Mouse (Mus musculus) liver, embryonic 15.5 days (tissue): ENCODE data around the gene Tmbim1. TPM values are rescaled to one million over a fixed set of nuclear protein-coding genes. Genes with fewer than 3 reads are reported as not detected.

Experiments
- ATAC-seq: fragments of 200-750 bp; cut with Nextera tagmentation; 2 replicates; pipeline ENCODE4 v1.8.0; 2017; ENCODE audit warnings: moderate number of reproducible peaks, mild to moderate bottlenecking, moderate library complexity; ENCODE audit not compliant: insufficient read depth
- H3K27ac ChIP-seq: fragments of 300-500 bp; sonication (generic); replicated peaks from 2 replicates; pipeline ENCODE4 v1.5.1; 2015; ENCODE audit warnings: mild to moderate bottlenecking, inconsistent platforms
- H3K27me3 ChIP-seq: fragments of 300-500 bp; sonication (generic); 2 replicates; pipeline ENCODE4 v1.6.1; 2015; ENCODE audit warnings: mild to moderate bottlenecking, inconsistent platforms
- H3K36me3 ChIP-seq: fragments of 300-500 bp; sonication (generic); replicated peaks from 2 replicates; pipeline ENCODE4 v1.6.1; 2015; ENCODE audit warnings: moderate library complexity, mild to moderate bottlenecking, inconsistent platforms
- H3K4me1 ChIP-seq: fragments of 300-500 bp; sonication (generic); replicated peaks from 2 replicates; pipeline ENCODE4 v1.6.1; 2015; ENCODE audit warnings: inconsistent platforms
- H3K4me2 ChIP-seq: fragments of 300-500 bp; sonication (generic); 2 replicates; pipeline ENCODE4 v1.6.1; 2015; ENCODE audit warnings: moderate library complexity, mild to moderate bottlenecking, inconsistent platforms
- H3K4me3 ChIP-seq: fragments of 300-500 bp; sonication (generic); replicated peaks from 2 replicates; pipeline ENCODE4 v1.5.1; 2015; ENCODE audit warnings: mild to moderate bottlenecking, inconsistent platforms
- H3K9ac ChIP-seq: fragments of 300-500 bp; sonication (generic); 2 replicates; pipeline ENCODE4 v1.6.1; 2015; ENCODE audit warnings: moderate library complexity, mild to moderate bottlenecking, inconsistent platforms
- H3K9me3 ChIP-seq: fragments of 300-500 bp; sonication (generic); replicated peaks from 2 replicates; pipeline ENCODE4 v1.6.1; 2016; ENCODE audit warnings: inconsistent platforms
- WGBS: fragments of 180-500 bp; shearing (Covaris S2); methylation state at CpG from one replicate; pipeline ENCODE4 v1.1.7; 2015; ENCODE audit warnings: mixed read lengths; ENCODE audit not compliant: insufficient replicate concordance; 5-methylcytosine and 5-hydroxymethylcytosine counted together
- polyA plus RNA-seq: library from polyadenylated mRNA; unstranded; fragments of >200 nt; fragmentation: Nextera tagmentation; extraction: Ambion mirVana; gene quantifications from 2 replicates; pipeline ENCODE4 v1.2.1, GENCODE M21; 2015

Tmbim1 gene
- polyA plus RNA-seq, 1 experiment from 2014 or later, result 15.4 TPM

GRCm38 (mm10) chr1:74239618-74240017, 65.8 kb downstream of the Tmbim1 start:
- peaks cover 69% of the 10 kb centered on the region for H3K4me1 ChIP-seq
- 18% methylated on average over 11 of the region's 11 CpGs for WGBS
- no peaks in the 10 kb centered on the region for H3K27me3 ChIP-seq
- H3K36me3 ChIP-seq, result peaks cover 3% of the 10 kb centered on the region; the same call in 1 of the 2 replicates
- H3K9me3 ChIP-seq, result no peaks in the 10 kb centered on the region
- H3K9ac ChIP-seq, result peak overlapping the region; percentile 93
- no peak for ATAC-seq
- peak overlapping the region; percentile 92 for H3K4me3 ChIP-seq
- peak overlapping the region; percentile 96 for H3K27ac ChIP-seq
- H3K4me2 ChIP-seq, result peak overlapping the region; percentile 85

- Histone ChIP-seq H3K27ac (peak overlapping the region; percentile 96), H3K27me3 (no peaks in the 10 kb centered on the region), H3K36me3 (peaks cover 3% of the 10 kb centered on the region; the same call in 1 of the 2 replicates), H3K9ac (peak overlapping the region; percentile 93), H3K4me2 (peak overlapping the region; percentile 85), H3K4me1 (peaks cover 66% of the 10 kb centered on the region), H3K9me3 (no peaks in the 10 kb centered on the region), H3K4me3 (peak overlapping the region; percentile 92)
- ATAC-seq, result peak; percentile 47
- 6% methylated on average over 7 of the region's 7 CpGs for WGBS
These were observed 66.3 kb downstream of the Tmbim1 start for GRCm38 (mm10) chr1:74239162-74239561.

Other genes with a start within 250 kb of the Tmbim1 start
- gene Tns1, start 181.2 kb downstream of the Tmbim1 start, polyA plus RNA-seq, result 20.3 and 21.5 TPM in 2 replicates
- not detected in 2 replicates for gene Rufy4, start 180.1 kb downstream of the Tmbim1 start, polyA plus RNA-seq
- gene Cxcr2, start 151.6 kb downstream of the Tmbim1 start, polyA plus RNA-seq, result 1.6 and 2.2 TPM in 2 replicates
- gene Cxcr1, start 111.0 kb downstream of the Tmbim1 start, polyA plus RNA-seq, result not detected in 2 replicates
- gene Arpc2, start 69.5 kb downstream of the Tmbim1 start, polyA plus RNA-seq, result 176 and 191 TPM in 2 replicates
- gene Gpbar1, start 27.1 kb downstream of the Tmbim1 start, polyA plus RNA-seq, result 0.29 and 0.68 TPM in 2 replicates
- 93.1 and 113 TPM in 2 replicates for gene Aamp, start 20.9 kb downstream of the Tmbim1 start, polyA plus RNA-seq
- gene Pnkd, start 20.7 kb downstream of the Tmbim1 start, polyA plus RNA-seq, result 32.0 and 34.7 TPM in 2 replicates
- 0.06 TPM in 1 of 2 replicates, not detected in the other for gene Catip, start 56.5 kb upstream of the Tmbim1 start, polyA plus RNA-seq
- gene Slc11a1, start 69.6 kb upstream of the Tmbim1 start, polyA plus RNA-seq, result 14.0 and 17.0 TPM in 2 replicates
- 44.8 and 48.4 TPM in 2 replicates for gene Ctdsp1, start 85.9 kb upstream of the Tmbim1 start, polyA plus RNA-seq
- gene Vil1, start 103.8 kb upstream of the Tmbim1 start, polyA plus RNA-seq, result 0.76 and 0.99 TPM in 2 replicates
- gene Cnot9, start 200.4 kb upstream of the Tmbim1 start, polyA plus RNA-seq, result 30.3 and 31.4 TPM in 2 replicates
- gene Plcd4, start 237.3 kb upstream of the Tmbim1 start, polyA plus RNA-seq, result 0.17 and 0.26 TPM in 2 replicates
- gene Usp37, start 238.7 kb upstream of the Tmbim1 start, polyA plus RNA-seq, result 11.7 and 12.0 TPM in 2 replicates